Mouse (Mus musculus): Measurements from ENCODE around the gene Amt.

DNA sequence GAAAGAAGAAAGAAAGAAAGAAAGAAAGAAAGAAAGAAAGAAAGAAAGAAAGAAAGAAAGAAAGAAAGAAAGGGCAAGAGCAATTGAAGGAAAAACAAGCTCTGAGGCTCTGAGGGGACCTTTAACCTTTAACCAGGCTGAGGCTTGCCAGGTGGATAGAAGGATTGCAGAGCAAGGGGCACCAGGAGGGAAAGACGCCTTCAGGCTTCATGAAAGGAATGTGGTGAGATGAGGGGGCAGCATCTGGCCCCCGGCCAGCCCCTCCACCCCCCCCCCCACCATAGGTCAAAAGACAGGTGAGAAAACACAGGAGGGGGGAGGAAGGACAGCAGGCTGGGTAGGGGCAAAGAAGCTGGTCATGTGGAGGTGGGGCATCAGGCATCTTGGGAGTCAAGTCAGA, 24.7 kb upstream of the Amt start:
- TF ChIP-seq CTCF (conservative IDR thresholded peaks at IDR 0.05; ENCODE audit: insufficient read depth, insufficient read length, low read depth, low read length) (no peak), POLR2A (IDR thresholded peaks at IDR 0.05; ENCODE audit: low read depth, low read length) (no peak)
